Mouse (Mus musculus) embryonic facial prominence, embryonic 12.5 days (tissue): ENCODE measurements at regions not wholly inside any gene's neighbourhood (a gene's known extent, or its start where the extent isn't known, plus 50 kb on each side); places are given as distances from the start of the nearest gene placed in this dataset.

ENCODE experiments used
- ATAC-seq: fragments of 200-750 bp; cut with Nextera tagmentation; 2 replicates; pipeline ENCODE4 v1.8.0; 2017; ENCODE audit not compliant: insufficient number of reproducible peaks, insufficient read depth, low FRiP score, low TSS enrichment
- H3K27ac ChIP-seq: fragments of 300-500 bp; sonication (generic); 2 replicates; pipeline ENCODE4 v1.5.1; 2016; ENCODE audit warnings: mild to moderate bottlenecking
- H3K27me3 ChIP-seq: fragments of 300-500 bp; sonication (generic); 2 replicates; pipeline ENCODE4 v1.6.1; 2016; ENCODE audit warnings: mild to moderate bottlenecking, moderate library complexity
- H3K36me3 ChIP-seq: fragments of 300-500 bp; sonication (generic); 2 replicates; pipeline ENCODE4 v1.6.1; 2016; ENCODE audit warnings: mild to moderate bottlenecking
- H3K4me1 ChIP-seq: fragments of 300-500 bp; sonication (generic); 2 replicates; pipeline ENCODE4 v1.6.1; 2016
- H3K4me2 ChIP-seq: fragments of 300-500 bp; sonication (generic); replicated peaks from 2 replicates; pipeline ENCODE4 v1.6.1; 2016; ENCODE audit warnings: mild to moderate bottlenecking, moderate library complexity
- H3K4me3 ChIP-seq: fragments of 300-500 bp; sonication (generic); 2 replicates; pipeline ENCODE4 v1.5.1; 2016; ENCODE audit warnings: mild to moderate bottlenecking
- H3K9ac ChIP-seq: fragments of 300-500 bp; sonication (generic); 2 replicates; pipeline ENCODE4 v1.6.1; 2016; ENCODE audit warnings: mild to moderate bottlenecking, moderate library complexity
- H3K9me3 ChIP-seq: fragments of 300-500 bp; sonication (generic); 2 replicates; pipeline ENCODE4 v1.6.1; 2016; ENCODE audit warnings: mild to moderate bottlenecking, moderate library complexity
- WGBS: fragments of 180-500 bp; shearing (Covaris S2); methylation state at CpG from one replicate; pipeline ENCODE4 v1.1.7; 2016; 5-methylcytosine and 5-hydroxymethylcytosine counted together

- no peaks in the 10 kb centered on the region for H3K9me3 ChIP-seq
- ATAC-seq: no peak
- 0 out of 2 replicates have a peak, but pooled peaks cover 4% of the 10 kb centered on the region for H3K4me1 ChIP-seq
- no peak overlapping the region for H3K4me2 ChIP-seq
- no peaks in the 10 kb centered on the region for H3K27me3 ChIP-seq
- H3K9ac ChIP-seq: no peak overlapping the region
- H3K4me3 ChIP-seq: no peak overlapping the region
- no peak overlapping the region for H3K27ac ChIP-seq
- 73% methylated on average over 5 of the region's 5 CpGs for WGBS
- no peaks in the 10 kb centered on the region for H3K36me3 ChIP-seq
Measured at GRCm38 (mm10) chr8:30570547-30570946, 2858.0 kb upstream of the 5930422O12Rik start.

- Histone ChIP-seq H3K4me2 (no peak overlapping the region), H3K9me3 (no peaks in the 10 kb centered on the region), H3K36me3 (no peaks in the 10 kb centered on the region), H3K4me1 (no peaks in the 10 kb centered on the region), H3K4me3 (no peak overlapping the region), H3K27ac (no peak overlapping the region), H3K27me3 (no peaks in the 10 kb centered on the region), H3K9ac (no peak overlapping the region)
- ATAC-seq: no peak
- 78% methylated on average over 5 of the region's 5 CpGs for WGBS
Measured at GRCm38 (mm10) chr8:30587508-30587907, 2841.0 kb upstream of the 5930422O12Rik start.

DNA sequence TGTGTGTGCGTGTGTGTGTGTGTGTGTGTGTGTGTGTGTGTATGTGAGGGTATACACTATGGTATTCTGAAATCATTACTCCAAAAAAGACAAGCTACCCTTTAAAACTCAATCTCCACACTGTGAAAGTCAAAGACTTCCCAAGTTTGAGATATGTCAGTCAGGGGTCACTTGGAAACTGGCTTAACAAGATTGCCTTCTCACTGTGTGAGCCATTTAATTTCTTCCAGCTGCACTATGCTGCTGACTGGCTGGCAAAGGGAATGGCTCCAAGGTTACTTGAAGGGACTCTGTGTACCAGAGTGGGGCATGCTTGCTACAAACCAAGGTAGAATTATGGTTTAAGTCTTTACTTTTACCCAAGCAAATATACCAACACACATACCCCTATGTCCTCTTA is 2826.1 kb upstream of the 5930422O12Rik start:
- Histone ChIP-seq H3K9me3 (no peaks in the 10 kb centered on the region), H3K4me2 (no peak overlapping the region), H3K4me3 (no peak overlapping the region), H3K27me3 (no peaks in the 10 kb centered on the region), H3K9ac (no peak overlapping the region), H3K4me1 (no peaks in the 10 kb centered on the region), H3K36me3 (no peaks in the 10 kb centered on the region), H3K27ac (no peak overlapping the region)
- no CpG with 5 or more reads among the region's 1 CpGs for WGBS
- no peak for ATAC-seq

DNA sequence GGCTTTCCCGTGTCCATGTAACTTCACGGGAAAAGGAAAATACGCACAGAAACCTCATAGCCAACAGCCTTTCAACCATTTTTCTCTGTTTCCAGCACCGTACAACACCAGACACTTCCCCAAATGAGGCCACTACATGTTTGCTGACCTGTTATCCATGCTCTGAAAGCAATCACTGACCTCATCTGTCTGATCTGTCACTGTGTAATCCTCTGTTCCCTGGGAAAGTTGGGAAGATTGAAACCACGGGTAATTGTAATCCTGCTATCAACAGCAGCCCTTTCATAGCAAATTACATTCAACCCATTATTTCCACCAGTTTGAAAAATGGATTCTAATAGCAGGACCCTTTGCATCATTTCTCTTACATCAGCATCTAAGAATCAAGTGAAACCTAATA is 2798.2 kb upstream of the 5930422O12Rik start:
- ATAC-seq: no peak

DNA sequence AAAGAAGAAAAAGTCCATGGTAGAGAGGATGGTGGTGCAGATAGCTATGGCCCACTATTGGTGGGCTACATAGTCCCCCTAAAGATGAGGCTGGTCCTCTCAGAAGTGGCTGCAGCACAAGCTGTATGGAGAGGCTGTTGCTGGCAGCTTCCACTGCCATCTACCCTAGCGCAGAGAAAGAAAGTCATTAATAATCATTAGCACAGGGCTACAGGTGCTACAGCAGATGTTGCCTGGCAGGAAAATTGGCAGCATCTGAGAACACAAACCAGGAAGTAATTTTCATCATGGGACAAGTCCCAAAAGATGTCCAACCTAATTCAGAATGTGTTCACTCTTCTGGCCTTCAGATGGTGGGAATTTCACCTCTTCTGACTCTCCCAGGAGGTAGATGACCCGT is 2791.7 kb upstream of the 5930422O12Rik start:
- no peak overlapping the region for H3K27ac ChIP-seq

More for the DNA sequence above, 2798.2 kb upstream of the 5930422O12Rik start:
- Histone ChIP-seq H3K9me3 (no peaks in the 10 kb centered on the region), H3K36me3 (no peaks in the 10 kb centered on the region), H3K4me1 (no peaks in the 10 kb centered on the region), H3K27me3 (no peaks in the 10 kb centered on the region), H3K4me2 (no peak overlapping the region), H3K9ac (no peak overlapping the region), H3K4me3 (no peak overlapping the region), H3K27ac (no peak overlapping the region)
- 75% methylated on average over 5 of the region's 5 CpGs for whole genome bisulfite sequencing

DNA sequence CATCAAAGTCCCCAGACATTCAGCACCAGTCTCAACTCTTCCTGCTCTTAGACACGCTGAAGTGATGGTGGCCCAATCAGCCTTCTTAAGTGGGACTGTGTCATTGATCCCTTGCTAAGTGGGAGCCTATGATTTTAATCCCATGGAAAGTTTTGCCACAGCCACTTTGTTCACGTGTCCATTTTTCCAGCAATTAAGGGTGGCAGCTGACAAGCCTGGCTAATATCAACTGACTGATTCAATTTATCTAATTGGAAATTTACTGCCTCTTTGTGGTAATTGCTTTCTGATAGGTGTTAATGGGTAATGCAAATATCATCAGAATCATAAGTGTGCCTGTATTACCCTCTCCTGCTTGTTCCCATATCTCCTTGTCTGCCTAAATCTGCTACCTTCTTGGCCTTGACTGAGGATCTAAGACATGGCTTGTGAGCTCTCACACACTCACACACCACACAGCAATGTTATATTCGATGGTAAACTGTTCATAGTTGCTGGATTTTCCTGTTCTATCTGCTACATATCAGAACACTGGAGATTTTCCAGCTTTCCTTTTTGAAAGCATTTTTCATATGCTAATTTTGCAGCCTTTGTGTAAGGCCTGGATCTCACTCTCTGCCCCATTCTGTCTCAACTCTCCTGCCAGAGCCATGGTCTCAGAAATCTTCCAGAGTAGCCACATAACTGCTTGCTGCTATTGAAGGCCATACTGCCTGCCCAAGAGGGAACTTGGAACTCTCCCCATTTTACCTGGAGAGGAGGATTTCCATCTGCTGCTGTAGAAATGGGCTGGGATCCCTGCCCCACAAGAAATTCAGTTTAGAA is 2785.4 kb upstream of the 5930422O12Rik start:
- H3K27ac ChIP-seq: no peak overlapping the region
- no peaks in the 10 kb centered on the region for H3K36me3 ChIP-seq
- no peaks in the 10 kb centered on the region for H3K27me3 ChIP-seq
- no peaks in the 10 kb centered on the region for H3K9me3 ChIP-seq
- WGBS: 74% methylated on average over 3 of the region's 3 CpGs
- no peak for ATAC-seq
- H3K4me1 ChIP-seq: no peaks in the 10 kb centered on the region
- no peak overlapping the region for H3K4me3 ChIP-seq
- H3K4me2 ChIP-seq: no peak overlapping the region
- H3K9ac ChIP-seq: no peak overlapping the region

More for the DNA sequence above, 2791.7 kb upstream of the 5930422O12Rik start:
- 70% methylated on average over 2 of the region's 2 CpGs for WGBS
- H3K4me1 ChIP-seq: no peaks in the 10 kb centered on the region
- no peak for ATAC-seq
- H3K27me3 ChIP-seq: no peaks in the 10 kb centered on the region
- H3K4me3 ChIP-seq: no peak overlapping the region
- no peak overlapping the region for H3K4me2 ChIP-seq
- H3K9me3 ChIP-seq: no peaks in the 10 kb centered on the region
- H3K36me3 ChIP-seq: no peaks in the 10 kb centered on the region
- no peak overlapping the region for H3K9ac ChIP-seq

- H3K9ac ChIP-seq: no peak overlapping the region
- no peak for ATAC-seq
- H3K27ac ChIP-seq: no peak overlapping the region
Measured at GRCm38 (mm10) chr8:30648497-30648896, 2780.0 kb upstream of the 5930422O12Rik start.

GRCm38 (mm10) chr8:30655749-30656241 is 2772.7 kb upstream of the 5930422O12Rik start:
- WGBS: 69% methylated on average over 10 of the region's 10 CpGs
- Histone ChIP-seq H3K9me3 (no peaks in the 10 kb centered on the region), H3K4me1 (no peaks in the 10 kb centered on the region), H3K4me3 (no peak overlapping the region), H3K4me2 (no peak overlapping the region), H3K27me3 (no peaks in the 10 kb centered on the region), H3K27ac (no peak overlapping the region), H3K36me3 (no peaks in the 10 kb centered on the region), H3K9ac (no peak overlapping the region)
- ATAC-seq: no peak

More at GRCm38 (mm10) chr8:30648497-30648896, 2780.0 kb upstream of the 5930422O12Rik start:
- Histone ChIP-seq H3K4me2 (no peak overlapping the region), H3K4me3 (no peak overlapping the region), H3K36me3 (no peaks in the 10 kb centered on the region), H3K9me3 (no peaks in the 10 kb centered on the region), H3K27me3 (no peaks in the 10 kb centered on the region), H3K4me1 (no peaks in the 10 kb centered on the region)

- Histone ChIP-seq H3K4me3 (no peak overlapping the region), H3K36me3 (no peaks in the 10 kb centered on the region), H3K4me1 (no peaks in the 10 kb centered on the region), H3K9me3 (no peaks in the 10 kb centered on the region), H3K9ac (no peak overlapping the region), H3K27me3 (no peaks in the 10 kb centered on the region), H3K4me2 (no peak overlapping the region), H3K27ac (no peak overlapping the region)
- no peak for ATAC-seq
- WGBS: 59% methylated on average over 2 of the region's 2 CpGs
Measured at GRCm38 (mm10) chr8:30661261-30661660, 2767.2 kb upstream of the 5930422O12Rik start.

- H3K27ac ChIP-seq: no peak overlapping the region
- no peaks in the 10 kb centered on the region for H3K4me1 ChIP-seq
- no peak overlapping the region for H3K9ac ChIP-seq
- WGBS: 60% methylated on average over 4 of the region's 4 CpGs
- no peak for ATAC-seq
- no peak overlapping the region for H3K4me3 ChIP-seq
- no peaks in the 10 kb centered on the region for H3K27me3 ChIP-seq
- H3K9me3 ChIP-seq: no peaks in the 10 kb centered on the region
- no peaks in the 10 kb centered on the region for H3K36me3 ChIP-seq
- H3K4me2 ChIP-seq: no peak overlapping the region
Measured at GRCm38 (mm10) chr8:30669451-30669850, 2759.1 kb upstream of the 5930422O12Rik start.

- Histone ChIP-seq H3K9ac (no peak overlapping the region), H3K27ac (no peak overlapping the region), H3K4me1 (no peaks in the 10 kb centered on the region), H3K9me3 (no peaks in the 10 kb centered on the region), H3K4me2 (no peak overlapping the region), H3K4me3 (no peak overlapping the region), H3K36me3 (no peaks in the 10 kb centered on the region), H3K27me3 (no peaks in the 10 kb centered on the region)
- 78% methylated on average over 1 of the region's 1 CpGs for WGBS
- no peak for ATAC-seq
Measured at GRCm38 (mm10) chr8:30677423-30677822, 2751.1 kb upstream of the 5930422O12Rik start.

DNA sequence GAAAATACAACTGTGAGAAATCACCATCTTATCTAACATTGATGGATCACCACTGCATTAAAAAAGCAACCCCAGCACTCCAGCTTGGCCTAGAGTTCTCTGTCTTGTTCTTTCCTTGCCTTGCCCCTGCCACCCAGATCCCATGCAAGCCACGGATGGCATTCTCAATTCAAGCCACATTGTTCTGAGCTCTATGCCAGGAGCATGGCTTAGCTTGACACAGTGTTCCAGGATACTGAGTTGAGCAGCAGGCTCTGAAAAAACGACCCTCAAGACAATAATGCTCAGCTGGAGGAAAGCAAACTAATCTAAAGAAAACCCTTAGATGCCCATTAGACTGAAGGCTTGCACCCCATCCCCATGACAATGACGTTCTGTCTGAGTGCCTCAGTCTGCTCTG is 2746.3 kb upstream of the 5930422O12Rik start:
- 52% methylated on average over 3 of the region's 3 CpGs for WGBS
- Histone ChIP-seq H3K4me3 (no peak overlapping the region), H3K4me1 (no peaks in the 10 kb centered on the region), H3K4me2 (no peak overlapping the region), H3K27ac (no peak overlapping the region), H3K9ac (no peak overlapping the region), H3K9me3 (no peaks in the 10 kb centered on the region), H3K27me3 (no peaks in the 10 kb centered on the region), H3K36me3 (no peaks in the 10 kb centered on the region)
- no peak for ATAC-seq
